ENCODE assay signal across 8 mouse cellular contexts in the genomic region with DNA sequence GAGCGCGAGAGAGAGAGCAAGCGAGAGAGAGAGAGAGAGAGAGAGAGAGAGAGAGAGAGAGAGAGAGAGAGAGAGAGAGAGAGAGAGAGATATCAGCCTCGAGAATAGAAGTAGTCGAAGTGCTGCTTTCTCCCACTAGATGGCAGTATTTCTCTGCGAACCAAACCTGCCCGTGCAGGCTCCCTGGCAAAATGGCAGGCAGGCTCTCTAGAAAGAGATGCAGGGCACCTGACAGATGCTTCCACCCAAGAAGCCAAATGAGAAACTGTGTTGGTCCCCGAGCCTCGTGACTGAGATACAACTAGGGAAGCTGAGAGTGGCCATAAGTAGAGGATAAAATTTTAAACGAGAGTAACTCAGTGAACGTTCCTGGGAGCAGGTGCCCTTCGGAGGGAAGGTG. TPM values are rescaled to one million over a fixed set of nuclear protein-coding genes. Genes with fewer than 3 reads are reported as not detected.
A peak's percentile ranks its signal among the peaks of the same experiment; 100 is the strongest.
DNase-seq lines count a peak whose midpoint lies in the region; ATAC-seq and TF ChIP-seq lines count a peak whose summit lies in the region.

No protein-coding gene starts in this region.

- peaks cover 22% of the 10 kb centered on the region for H3K27me3 ChIP-seq in C2C12 (ENCODE audit: control insufficient read depth, insufficient read depth, insufficient read length)

- TF ChIP-seq CTCF in C2C12 (IDR thresholded peaks at IDR 0.05; ENCODE audit: control insufficient read depth, insufficient read depth, insufficient read length): peak; percentile 45

- H3ac ChIP-seq in C2C12 (ENCODE audit: control insufficient read depth, insufficient read length, low read depth): no peak overlapping the region

- WGBS in large intestine, adult 2 months: 22% methylated on average over 11 of the region's 12 CpGs

- no peaks in the 10 kb centered on the region for H3K36me3 ChIP-seq in C2C12 (ENCODE audit: control insufficient read depth, insufficient read depth)

- H3K4me3 ChIP-seq in C2C12 (ENCODE audit: insufficient read depth, poor library complexity, severe bottlenecking): no peak overlapping the region

- peak; percentile 24 for DNase-seq in WW6 (ENCODE audit: low read depth, low spot score)
- peak; percentile 69 for DNase-seq in gastrocnemius, postnatal 10 days
- DNase-seq in large intestine, adult 2 months (ENCODE audit: low read depth, low spot score): peak; percentile 32
- peak; percentile 44 to 68 for DNase-seq in lung, adult 18-20 months
- DNase-seq in ovary, postnatal 10 days (ENCODE audit: low spot score): peak; percentile 18
- DNase-seq in thymus, postnatal 10 days (ENCODE audit: low spot score in 2 of 2): peak; percentile 44 to 78

- ATAC-seq in common myeloid progenitor, adult 5-6 weeks (replicated peaks; ENCODE audit: low read depth, poor library complexity, severe bottlenecking): peak; percentile 86

- no peaks in the 10 kb centered on the region for H3K79me3 ChIP-seq in C2C12 (ENCODE audit: low read depth)

- H3K79me2 ChIP-seq in C2C12 (ENCODE audit: control insufficient read depth, insufficient read depth): no peaks in the 10 kb centered on the region

TF ChIP-seq in C2C12, 6 proteins besides CTCF, POLR2A, EP300 and RAD21:
- TF ChIP-seq FOSL1 (IDR thresholded peaks at IDR 0.05; ENCODE audit: insufficient read depth, low read length, poor library complexity, severe bottlenecking) (no peak), MAX (IDR thresholded peaks at IDR 0.05) (no peak), MYOG (IDR thresholded peaks at IDR 0.05; ENCODE audit: control insufficient read depth, extremely low read depth, insufficient read length) (no peak), USF1 (IDR thresholded peaks at IDR 0.05; ENCODE audit: low read depth) (no peak), CEBPB (IDR thresholded peaks at IDR 0.05; ENCODE audit: low read depth) (no peak), MYOD1 (IDR thresholded peaks at IDR 0.05; ENCODE audit: control insufficient read depth, insufficient read length, low read depth) (no peak)

RNA-seq across cellular contexts. Expression of gene 4932438H23Rik, which starts 13.4 kb away (rescaled TPM):
- polyA plus RNA-seq in C2C12 (2012; fragmentation: generic; extraction: Trizol): 0.02 TPM
- total RNA-seq in common myeloid progenitor, adult 5-6 weeks (2017): not detected in 2 replicates
- 1 to 10 TPM; 1.3 to 2.6 TPM for total RNA-seq in gastrocnemius, postnatal 10 days (2021)
- 1.7 and 2.5 TPM in 2 replicates for polyA plus RNA-seq in large intestine, adult 2 months (2012; rRNA removed)

RNA-seq across cellular contexts. Expression of gene Paxbp1, which starts 37.2 kb away (rescaled TPM):
- 6.1 TPM for polyA plus RNA-seq in C2C12 (2012; fragmentation: generic; extraction: Trizol)
- 82.4 and 88.2 TPM in 2 replicates for total RNA-seq in common myeloid progenitor, adult 5-6 weeks (2017)
- 10 to 100 TPM; 12.8 to 26.2 TPM for total RNA-seq in gastrocnemius, postnatal 10 days (2021)
- 10.1 and 20.8 TPM in 2 replicates for polyA plus RNA-seq in large intestine, adult 2 months (2012; rRNA removed)

Comparison
In these comparisons a context has a peak if more than half of its experiments do, and no peak if none do; other contexts are left out.
1. DNase-seq: peak in every context shown above with its lines; median percentile 69 in gastrocnemius, postnatal 10 days; 61 in thymus, postnatal 10 days; 56 in lung, adult 18-20 months; 32 in large intestine, adult 2 months; 24 in WW6; 18 in ovary, postnatal 10 days.